Mouse (Mus musculus): Measurements from ENCODE around the gene Psmc2. TPM values are rescaled to one million over a fixed set of nuclear protein-coding genes. Genes with fewer than 3 reads are reported as not detected.
A peak's percentile ranks its signal among the peaks of the same experiment; 100 is the strongest.

Psmc2 gene
- polyA plus RNA-seq, 1 experiment: 174 TPM

DNA sequence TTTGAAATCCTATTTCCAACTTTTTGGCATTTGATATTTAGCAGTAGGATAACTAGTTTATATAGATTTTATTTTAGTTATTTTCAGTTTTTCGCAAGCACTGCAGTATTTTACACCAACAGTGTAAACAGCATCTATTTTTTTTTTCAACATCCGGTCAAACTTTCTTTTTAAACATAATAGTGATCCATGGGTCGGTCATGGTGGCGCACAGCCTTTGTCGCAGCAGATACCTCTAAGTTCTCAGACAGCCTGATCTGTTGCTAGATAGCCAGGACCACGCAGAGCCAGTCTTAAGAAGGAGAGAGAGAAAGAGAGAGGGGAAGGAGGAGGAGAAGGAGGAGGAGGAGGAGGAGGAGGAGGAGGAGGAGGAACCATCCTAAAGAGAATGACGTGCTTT is 693 bp downstream of the Psmc2 start:
- Histone ChIP-seq H3K36me3 (ENCODE audit: control insufficient read depth, insufficient read depth, low read length) (no peaks in the 10 kb centered on the region; the same call in none of the 2 replicates), H3K27ac (ENCODE audit: control insufficient read depth, insufficient read depth, low read depth, low read length) (peak overlapping the region; percentile 36; the same call in 1 of the 2 replicates), H3K4me3 (ENCODE audit: control insufficient read depth, low read depth, low read length) (peak overlapping the region; percentile 99), H3K27me3 (ENCODE audit: control insufficient read depth, insufficient read depth, low read length) (no peaks in the 10 kb centered on the region), H3K4me1 (ENCODE audit: control insufficient read depth, insufficient read depth, low read length) (0 out of 2 replicates have a peak, but pooled peaks cover 2% of the 10 kb centered on the region)
- TF ChIP-seq CTCF (IDR thresholded peaks at IDR 0.05; ENCODE audit: control insufficient read depth, insufficient read depth, insufficient replicate concordance, low read depth, low read length) (no peak), POLR2A (IDR thresholded peaks at IDR 0.05; ENCODE audit: control insufficient read depth, low read depth, low read length) (no peak)

DNA sequence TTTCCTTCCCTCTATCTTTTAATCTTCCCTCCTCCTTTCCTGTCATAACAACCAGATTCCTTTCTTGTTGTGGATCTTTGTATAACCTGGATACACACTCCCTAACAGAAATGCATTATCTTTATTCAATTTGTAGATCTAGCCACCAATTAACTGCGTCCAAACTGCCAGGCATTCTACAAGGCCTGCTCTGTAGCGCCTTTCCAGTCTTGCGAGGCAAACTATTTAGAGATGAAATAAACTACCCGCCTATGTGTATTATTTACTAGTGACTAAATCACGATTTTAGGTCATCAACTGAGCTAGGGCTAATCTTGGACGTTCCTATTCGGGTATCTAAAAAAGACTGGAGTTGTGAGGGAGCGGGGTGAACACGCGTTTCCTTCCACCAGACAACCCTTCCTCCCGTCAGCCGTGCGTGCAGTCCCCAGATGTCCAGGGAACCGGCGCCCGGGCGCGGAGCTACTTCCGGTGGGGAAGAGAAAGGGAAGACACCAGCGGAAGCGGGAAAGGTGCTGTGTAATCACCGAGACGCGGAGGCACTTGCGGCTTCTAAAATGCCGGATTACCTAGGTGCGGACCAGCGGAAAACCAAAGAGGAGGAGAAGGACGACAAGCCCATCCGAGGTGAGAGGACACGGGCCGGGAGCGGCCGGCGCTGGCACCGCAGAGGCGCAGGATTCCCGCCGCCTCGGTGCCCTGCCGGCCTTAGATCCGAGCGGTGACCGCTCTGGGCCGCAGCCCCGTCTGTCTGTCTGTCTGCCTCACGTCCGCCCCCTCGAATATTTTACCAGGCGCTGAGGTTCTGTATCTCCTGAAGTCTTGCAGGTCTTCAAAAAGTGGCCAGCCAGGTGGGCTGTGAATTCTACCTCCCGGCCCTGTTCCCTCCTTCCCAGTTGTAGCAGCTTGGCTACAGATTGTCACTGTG is 1.4 kb downstream of the Psmc2 start:
- peak overlapping the region; percentile 93 for H3K27ac ChIP-seq (ENCODE audit: control insufficient read depth, insufficient read depth, low read depth, low read length)
- no peaks in the 10 kb centered on the region; the same call in none of the 2 replicates for H3K36me3 ChIP-seq (ENCODE audit: control insufficient read depth, insufficient read depth, low read length)
- no peaks in the 10 kb centered on the region for H3K27me3 ChIP-seq (ENCODE audit: control insufficient read depth, insufficient read depth, low read length)
- H3K4me1 ChIP-seq (ENCODE audit: control insufficient read depth, insufficient read depth, low read length): 0 out of 2 replicates have a peak, but pooled peaks cover 2% of the 10 kb centered on the region
- peak overlapping the region; percentile 99 for H3K4me3 ChIP-seq (ENCODE audit: control insufficient read depth, low read depth, low read length)
- TF ChIP-seq POLR2A (IDR thresholded peaks at IDR 0.05; ENCODE audit: control insufficient read depth, low read depth, low read length): peak; percentile 92
- TF ChIP-seq CTCF (IDR thresholded peaks at IDR 0.05; ENCODE audit: control insufficient read depth, insufficient read depth, insufficient replicate concordance, low read depth, low read length): no peak

DNA sequence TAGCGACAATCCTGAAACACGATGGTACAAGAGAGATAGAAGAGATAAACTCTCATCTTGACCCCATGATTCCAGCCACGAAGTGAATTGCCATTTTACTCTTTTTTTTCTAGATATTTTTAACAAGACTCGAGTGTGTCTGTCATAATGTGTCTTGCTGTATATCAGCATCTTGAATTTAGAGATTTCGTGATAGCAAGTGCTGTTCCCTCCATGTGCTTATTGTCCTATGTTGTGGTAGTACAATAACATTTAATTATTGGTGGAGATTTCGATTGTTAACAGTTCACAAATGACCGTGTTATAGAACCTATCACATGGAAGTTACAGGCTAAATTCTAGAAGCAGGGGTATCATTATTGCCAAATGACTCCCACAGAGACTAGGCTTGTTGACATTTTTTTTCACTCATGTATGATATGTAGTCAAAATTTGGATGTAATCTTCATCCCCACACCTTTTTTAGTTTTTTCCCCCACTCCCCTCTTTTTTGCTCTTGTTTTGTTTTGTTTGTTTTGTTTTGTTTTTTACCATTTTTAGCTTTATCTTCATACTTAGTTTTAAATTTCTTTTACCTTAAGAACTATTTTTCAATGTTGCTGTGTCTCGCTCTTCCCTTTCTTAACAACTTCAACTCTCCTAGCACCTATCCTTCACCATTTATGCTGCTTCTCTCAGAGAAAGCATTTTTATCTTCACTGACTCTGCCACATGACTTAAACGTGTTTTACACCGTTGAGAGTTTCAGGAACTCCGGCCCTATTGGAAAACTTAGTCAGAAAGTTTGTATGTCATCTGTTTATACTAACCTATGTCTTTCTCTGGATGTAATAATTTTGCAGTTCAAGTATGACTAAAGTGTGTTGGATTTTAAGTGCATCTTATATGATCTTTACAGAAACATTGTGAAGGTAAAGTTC is 2.4 kb downstream of the Psmc2 start:
- H3K4me3 ChIP-seq (ENCODE audit: control insufficient read depth, low read depth, low read length): peak overlapping the region; percentile 99
- no peak for TF ChIP-seq POLR2A (IDR thresholded peaks at IDR 0.05; ENCODE audit: control insufficient read depth, low read depth, low read length)
- no peak for TF ChIP-seq CTCF (IDR thresholded peaks at IDR 0.05; ENCODE audit: control insufficient read depth, insufficient read depth, insufficient replicate concordance, low read depth, low read length)
- no peaks in the 10 kb centered on the region for H3K27me3 ChIP-seq (ENCODE audit: control insufficient read depth, insufficient read depth, low read length)
- 0 out of 2 replicates have a peak, but pooled peaks cover 2% of the 10 kb centered on the region for H3K4me1 ChIP-seq (ENCODE audit: control insufficient read depth, insufficient read depth, low read length)
- H3K27ac ChIP-seq (ENCODE audit: control insufficient read depth, insufficient read depth, low read depth, low read length): peak overlapping the region; percentile 93
- no peaks in the 10 kb centered on the region; the same call in none of the 2 replicates for H3K36me3 ChIP-seq (ENCODE audit: control insufficient read depth, insufficient read depth, low read length)

DNA sequence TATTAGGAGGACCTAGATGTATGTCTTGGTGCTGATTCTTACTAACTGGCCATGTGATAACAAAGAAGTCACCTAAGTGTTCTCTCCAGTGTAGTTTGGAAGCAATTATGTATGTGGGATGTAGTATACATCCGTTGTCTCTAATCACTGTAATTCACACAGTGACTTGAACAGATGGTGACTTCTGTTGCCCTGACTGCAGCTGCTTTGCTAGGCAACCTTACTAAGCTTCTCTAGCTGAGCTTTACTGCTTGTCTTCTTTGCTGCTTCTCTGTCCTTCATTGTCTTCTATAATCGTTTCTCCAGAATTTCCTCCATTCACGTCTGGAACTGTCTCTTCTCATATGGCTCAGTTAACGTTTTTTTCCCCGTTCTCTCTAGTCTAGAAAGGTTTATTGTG is 4.0 kb downstream of the Psmc2 start:
- Histone ChIP-seq H3K4me3 (ENCODE audit: control insufficient read depth, low read depth, low read length) (peak overlapping the region; percentile 66; the same call in 1 of the 2 replicates), H3K36me3 (ENCODE audit: control insufficient read depth, insufficient read depth, low read length) (no peaks in the 10 kb centered on the region; the same call in 1 of the 2 replicates), H3K27ac (ENCODE audit: control insufficient read depth, insufficient read depth, low read depth, low read length) (no peak overlapping the region; the same call in 1 of the 2 replicates), H3K27me3 (ENCODE audit: control insufficient read depth, insufficient read depth, low read length) (no peaks in the 10 kb centered on the region), H3K4me1 (ENCODE audit: control insufficient read depth, insufficient read depth, low read length) (0 out of 2 replicates have a peak, but pooled peaks cover under 1% of the 10 kb centered on the region)
- TF ChIP-seq POLR2A (IDR thresholded peaks at IDR 0.05; ENCODE audit: control insufficient read depth, low read depth, low read length): no peak
- no peak for TF ChIP-seq CTCF (IDR thresholded peaks at IDR 0.05; ENCODE audit: control insufficient read depth, insufficient read depth, insufficient replicate concordance, low read depth, low read length)

DNA sequence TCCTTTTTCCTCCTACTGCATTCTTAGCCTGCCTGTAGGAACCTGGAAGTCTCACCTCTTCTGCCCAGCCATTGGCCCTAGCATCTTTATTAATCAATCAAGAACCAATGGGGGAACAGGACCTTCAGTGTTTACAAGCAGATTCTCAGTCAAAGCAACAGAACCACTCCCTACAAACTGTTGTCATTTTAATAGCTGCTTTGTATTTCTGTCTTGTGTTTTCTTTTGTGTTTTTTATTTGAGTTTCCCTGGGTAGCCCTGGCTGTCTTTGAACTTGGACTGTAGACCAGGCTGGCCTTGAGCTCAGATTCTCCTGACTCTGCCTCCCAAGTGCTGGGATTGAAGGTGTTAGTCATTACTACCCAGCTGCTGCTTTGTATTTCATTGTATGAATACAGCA is 7.1 kb downstream of the Psmc2 start:
- H3K4me1 ChIP-seq (ENCODE audit: control insufficient read depth, insufficient read depth, low read length): no peaks in the 10 kb centered on the region
- H3K27ac ChIP-seq (ENCODE audit: control insufficient read depth, insufficient read depth, low read depth, low read length): no peak overlapping the region
- TF ChIP-seq POLR2A (IDR thresholded peaks at IDR 0.05; ENCODE audit: control insufficient read depth, low read depth, low read length): no peak
- TF ChIP-seq CTCF (IDR thresholded peaks at IDR 0.05; ENCODE audit: control insufficient read depth, insufficient read depth, insufficient replicate concordance, low read depth, low read length): no peak
- H3K36me3 ChIP-seq (ENCODE audit: control insufficient read depth, insufficient read depth, low read length): peaks cover 2% of the 10 kb centered on the region
- no peak overlapping the region for H3K4me3 ChIP-seq (ENCODE audit: control insufficient read depth, low read depth, low read length)
- no peaks in the 10 kb centered on the region for H3K27me3 ChIP-seq (ENCODE audit: control insufficient read depth, insufficient read depth, low read length)

DNA sequence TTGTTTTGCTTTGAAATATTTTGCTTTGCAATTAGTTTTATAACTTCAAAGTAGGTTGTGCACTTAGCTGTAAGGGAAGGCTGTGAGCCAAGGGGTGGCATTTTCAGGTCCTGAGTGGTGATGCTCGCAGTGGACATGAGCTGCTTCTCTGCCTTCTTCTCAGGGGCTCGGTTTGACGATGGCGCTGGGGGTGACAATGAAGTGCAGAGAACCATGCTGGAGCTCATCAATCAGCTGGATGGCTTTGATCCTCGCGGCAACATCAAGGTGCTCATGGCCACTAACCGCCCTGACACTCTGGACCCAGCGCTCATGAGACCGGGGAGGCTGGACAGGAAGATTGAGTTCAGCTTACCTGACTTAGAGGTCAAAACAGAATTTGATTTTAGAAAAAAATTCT is 17.8 kb downstream of the Psmc2 start:
- Histone ChIP-seq H3K27ac (ENCODE audit: control insufficient read depth, insufficient read depth, low read depth, low read length) (no peak overlapping the region), H3K27me3 (ENCODE audit: control insufficient read depth, insufficient read depth, low read length) (no peaks in the 10 kb centered on the region), H3K36me3 (ENCODE audit: control insufficient read depth, insufficient read depth, low read length) (peaks cover 1% of the 10 kb centered on the region; the same call in 1 of the 2 replicates), H3K4me1 (ENCODE audit: control insufficient read depth, insufficient read depth, low read length) (no peaks in the 10 kb centered on the region), H3K4me3 (ENCODE audit: control insufficient read depth, low read depth, low read length) (no peak overlapping the region)
- TF ChIP-seq POLR2A (IDR thresholded peaks at IDR 0.05; ENCODE audit: control insufficient read depth, low read depth, low read length) (no peak), CTCF (IDR thresholded peaks at IDR 0.05; ENCODE audit: control insufficient read depth, insufficient read depth, insufficient replicate concordance, low read depth, low read length) (no peak)
